Mouse (Mus musculus) MEL (cell line): ENCODE measurements around the gene Chmp1a. TPM values are rescaled to one million over a fixed set of nuclear protein-coding genes. Genes with fewer than 3 reads are reported as not detected.
A peak's percentile ranks its signal among the peaks of the same experiment; 100 is the strongest.
"Not testable (repeated sequence)": the region's sequence is repeated elsewhere in the genome, so short reads cannot be mapped to it uniquely, and the experiment has no call there.

Source experiments
- DNase-seq: peaks from one replicate; pipeline ENCODE4 v3.0.0; 2011; ENCODE audit warnings: low read depth, low spot score
- H3K27ac ChIP-seq: 2 replicates; pipeline ENCODE4 v1.5.1; 2012; ENCODE audit warnings: low read depth, mild to moderate bottlenecking, control low read depth, low read length, moderate library complexity; ENCODE audit not compliant: control insufficient read depth
- H3K27me3 ChIP-seq, 2 experiments: fragments of 150-350 bp in 1 of 2; sonication (generic) in 1 of 2; 2 replicates each; pipeline ENCODE4 v1.6.1; 2012; ENCODE audit warnings: low read length in 2 of 2, mild to moderate bottlenecking in 2 of 2, improper control_type of control experiment in 1 of 2, moderate library complexity in 1 of 2; ENCODE audit not compliant: insufficient read depth in 2 of 2, control insufficient read depth in 1 of 2
- H3K36me3 ChIP-seq, 2 experiments: 2 replicates each; pipeline ENCODE4 v1.6.1; 2012 to 2014; ENCODE audit warnings: low read length in 2 of 2, improper control_type of control experiment in 1 of 2, inconsistent platforms in 1 of 2, mild to moderate bottlenecking in 1 of 2; ENCODE audit not compliant: insufficient read depth in 2 of 2, control insufficient read depth in 1 of 2
- H3K4me1 ChIP-seq, 2 experiments: fragments of 150-350 bp in 1 of 2; sonication (generic) in 1 of 2; 2 replicates each; pipeline ENCODE4 v1.6.1; 2012; ENCODE audit warnings: low read length in 2 of 2, improper control_type of control experiment in 1 of 2, mild to moderate bottlenecking in 1 of 2; ENCODE audit not compliant: insufficient read depth in 2 of 2, control insufficient read depth in 1 of 2
- H3K4me3 ChIP-seq, 2 experiments: fragments of 150-350 bp in 1 of 2; sonication (generic) in 1 of 2; 2 replicates each; pipeline ENCODE4 v1.5.1; 2012; ENCODE audit warnings: low read depth in 2 of 2, low read length in 2 of 2, mild to moderate bottlenecking in 2 of 2, moderate library complexity in 2 of 2, control low read depth in 1 of 2, improper control_type of control experiment in 1 of 2; ENCODE audit not compliant: control insufficient read depth in 1 of 2, insufficient read depth in 1 of 2
- H3K79me2 ChIP-seq: 2 replicates; pipeline ENCODE4 v1.6.1; 2012; ENCODE audit warnings: mild to moderate bottlenecking, low read length, moderate library complexity; ENCODE audit not compliant: control insufficient read depth, poor library complexity, insufficient read depth
- H3K9ac ChIP-seq: 2 replicates; pipeline ENCODE4 v1.6.1; 2012; ENCODE audit warnings: low read depth, mild to moderate bottlenecking, control low read depth, low read length, moderate library complexity; ENCODE audit not compliant: control insufficient read depth, poor library complexity, severe bottlenecking
- H3K9me3 ChIP-seq: fragments of 150-350 bp; sonication (generic); replicated peaks from 2 replicates; pipeline ENCODE4 v1.6.1; 2012; ENCODE audit warnings: mild to moderate bottlenecking, low read length, improper control_type of control experiment, moderate library complexity; ENCODE audit not compliant: insufficient read depth
- BHLHE40 ChIP-seq: IDR thresholded peaks from 2 replicates; pipeline ENCODE4 v1.6.1; 2012; ENCODE audit warnings: low read depth, mild to moderate bottlenecking, inconsistent platforms, low read length, improper control_type of control experiment, borderline replicate concordance
- CHD1 ChIP-seq: IDR thresholded peaks from 2 replicates; pipeline ENCODE4 v1.6.1; 2012; ENCODE audit warnings: low read depth, mild to moderate bottlenecking, inconsistent platforms, low read length, improper control_type of control experiment
- CHD2 ChIP-seq: IDR thresholded peaks from 2 replicates; pipeline ENCODE4 v1.6.1; 2011; ENCODE audit warnings: low read length, improper control_type of control experiment
- CTCF ChIP-seq, 3 experiments: IDR thresholded peaks in 2 of 3; conservative IDR thresholded peaks in 1 of 3; 2 replicates each; pipeline ENCODE4 v1.5.1; 2011 to 2012; ENCODE audit warnings: low read length in 3 of 3, low read depth in 2 of 3, mild to moderate bottlenecking in 2 of 3, improper control_type of control experiment in 1 of 3, inconsistent platforms in 1 of 3, mixed read lengths in 1 of 3, moderate library complexity in 1 of 3; ENCODE audit not compliant: control insufficient read depth in 1 of 3, insufficient read depth in 1 of 3, poor library complexity in 1 of 3, severe bottlenecking in 1 of 3
- ELF1 ChIP-seq: IDR thresholded peaks from 2 replicates; pipeline ENCODE4 v1.6.1; 2014; ENCODE audit warnings: low read depth, mild to moderate bottlenecking, inconsistent platforms, low read length, improper control_type of control experiment, moderate library complexity
- EP300 ChIP-seq, 2 experiments: IDR thresholded peaks; 2 replicates each; pipeline ENCODE4 v1.6.1; 2011; ENCODE audit warnings: improper control_type of control experiment in 2 of 2, low read length in 2 of 2, low read depth in 1 of 2, mild to moderate bottlenecking in 1 of 2
- GATA1 ChIP-seq: IDR thresholded peaks from 2 replicates; pipeline ENCODE4 v1.6.1; 2011; ENCODE audit warnings: low read depth, low read length, improper control_type of control experiment
- HCFC1 ChIP-seq: IDR thresholded peaks from 2 replicates; pipeline ENCODE4 v1.6.1; 2012; ENCODE audit warnings: low read depth, mild to moderate bottlenecking, inconsistent platforms, low read length, improper control_type of control experiment, moderate library complexity
- MAZ ChIP-seq: IDR thresholded peaks from 2 replicates; pipeline ENCODE4 v1.6.1; 2012; ENCODE audit warnings: low read depth, mild to moderate bottlenecking, inconsistent platforms, low read length, improper control_type of control experiment
- MXI1 ChIP-seq: IDR thresholded peaks from 2 replicates; pipeline ENCODE4 v1.6.1; 2011; ENCODE audit warnings: mild to moderate bottlenecking, low read depth, low read length, improper control_type of control experiment
- MYB ChIP-seq: IDR thresholded peaks from 2 replicates; pipeline ENCODE4 v1.6.1; 2011; ENCODE audit warnings: mild to moderate bottlenecking, low read depth, low read length, improper control_type of control experiment
- NELFE ChIP-seq: IDR thresholded peaks from 2 replicates; pipeline ENCODE4 v1.6.1; 2011; ENCODE audit warnings: low read depth, low read length, improper control_type of control experiment
- NRF1 ChIP-seq: IDR thresholded peaks from 2 replicates; pipeline ENCODE4 v1.6.1; 2014; ENCODE audit warnings: low read depth, mild to moderate bottlenecking, inconsistent platforms, low read length, improper control_type of control experiment, moderate library complexity; ENCODE audit not compliant: poor library complexity, insufficient read depth, severe bottlenecking
- POLR2A ChIP-seq, 2 experiments: IDR thresholded peaks; 2 replicates each; pipeline ENCODE4 v1.6.1; 2011 to 2012; ENCODE audit warnings: low read length in 2 of 2, mild to moderate bottlenecking in 2 of 2, control low read depth in 1 of 2, improper control_type of control experiment in 1 of 2, low read depth in 1 of 2, moderate library complexity in 1 of 2; ENCODE audit not compliant: control insufficient read depth in 1 of 2, insufficient read depth in 1 of 2, poor library complexity in 1 of 2
- POLR2AphosphoS2 ChIP-seq: IDR thresholded peaks from 2 replicates; pipeline ENCODE4 v1.6.1; 2011; ENCODE audit warnings: low read length, improper control_type of control experiment
- RAD21 ChIP-seq: IDR thresholded peaks from 2 replicates; pipeline ENCODE4 v1.6.1; 2011; ENCODE audit warnings: mild to moderate bottlenecking, low read depth, low read length, improper control_type of control experiment
- RCOR1 ChIP-seq: IDR thresholded peaks from 2 replicates; pipeline ENCODE4 v1.6.1; 2012; ENCODE audit warnings: low read depth, mild to moderate bottlenecking, inconsistent platforms, low read length, improper control_type of control experiment
- SIN3A ChIP-seq: IDR thresholded peaks from 2 replicates; pipeline ENCODE4 v1.6.1; 2012; ENCODE audit warnings: low read length, improper control_type of control experiment, inconsistent platforms
- SMC3 ChIP-seq: IDR thresholded peaks from 2 replicates; pipeline ENCODE4 v1.6.1; 2011; ENCODE audit warnings: low read depth, low read length, improper control_type of control experiment
- TCF12 ChIP-seq: IDR thresholded peaks from 2 replicates; pipeline ENCODE4 v1.6.1; 2014; ENCODE audit warnings: low read depth, mild to moderate bottlenecking, inconsistent platforms, low read length, improper control_type of control experiment, moderate library complexity
- UBTF ChIP-seq: IDR thresholded peaks from 2 replicates; pipeline ENCODE4 v1.6.1; 2012; ENCODE audit warnings: low read depth, mild to moderate bottlenecking, inconsistent platforms, low read length, improper control_type of control experiment, moderate library complexity, borderline replicate concordance; ENCODE audit not compliant: insufficient read depth
- ZMIZ1 ChIP-seq: IDR thresholded peaks from 2 replicates; pipeline ENCODE4 v1.6.1; 2012; ENCODE audit warnings: low read depth, mild to moderate bottlenecking, inconsistent platforms, low read length, improper control_type of control experiment, moderate library complexity
- ZNF384 ChIP-seq: IDR thresholded peaks from 2 replicates; pipeline ENCODE4 v1.6.1; 2012; ENCODE audit warnings: low read depth, mild to moderate bottlenecking, inconsistent platforms, low read length, improper control_type of control experiment
- polyA plus RNA-seq, 2 experiments: library from polyadenylated mRNA; stranded (reverse) in 1 of 2; unstranded in 1 of 2; fragments of >175 nt in 1 of 2; fragments of >200 nt in 1 of 2; gene quantifications; 2 replicates each; pipeline versions ENCODE4 v1.2.1 to v1.2.4; 2012; ENCODE audit warnings: low replicate concordance in 2 of 2, low read depth in 1 of 2; ENCODE audit not compliant: insufficient read length in 2 of 2, insufficient read depth in 1 of 2, missing spikeins in 1 of 2
- total RNA-seq: library from RNA; depleted of rRNA; stranded (reverse); fragments of 300-350 nt; gene quantifications from 2 replicates; pipeline ENCODE4 v1.2.3, GENCODE M21; 2012; rRNA removed

Gene Chmp1a
- total RNA-seq (68.6 and 80.5 TPM in 2 replicates), polyA plus RNA-seq (10 to 100 TPM in 1 of 2 experiments, not detected in 1; 85.7 TPM)

GRCm38 (mm10) chr8:123212321-123213117 lies at the start of gene Chmp1a, which contains the start of gene Spata33:
Gene Chmp1a (minus strand): TSS chr8:123212763.
Gene Spata33 (plus strand): TSS chr8:123212832.
- Histone ChIP-seq H3K27ac (0 out of 2 replicates have a peak within 1 kb of the TSS, but pooled peaks have one; percentile 6), H3K4me3 (peak within 1 kb of the TSS; percentile 67 to 97), H3K36me3 (peaks cover 0 to 5% of the 10 kb centered on the region in 2 experiments; a peak in 1 of 4 replicates)

GRCm38 (mm10) chr8:123257593-123257992 lies 45.0 kb upstream of the Chmp1a start:
- not testable (repeated sequence) for DNase-seq, H3K36me3 ChIP-seq, H3K9me3 ChIP-seq, H3K4me3 ChIP-seq, H3K9ac ChIP-seq, H3K27ac ChIP-seq, H3K27me3 ChIP-seq
- Histone ChIP-seq H3K4me1 (peaks cover 0 to 15% of the 10 kb centered on the region in 2 experiments; a peak in 2 of 4 replicates), H3K79me2 (peaks cover 13% of the 10 kb centered on the region)
- TF ChIP-seq ZNF384: peak; percentile 50; the same call in 1 of the 2 replicates

More at GRCm38 (mm10) chr8:123212321-123213117, at the start of gene Chmp1a, which contains the start of gene Spata33:
- peak; percentile 92 for DNase-seq
- Histone ChIP-seq H3K4me1 (peaks cover 0 to 4% of the 10 kb centered on the region in 2 experiments; a peak in 3 of 4 replicates), H3K9ac (peak within 1 kb of the TSS; percentile 94), H3K9me3 (no peaks in the 10 kb centered on the region), H3K79me2 (peaks cover 9% of the 10 kb centered on the region), H3K27me3 (no peaks in the 10 kb centered on the region)
- no peak for TF ChIP-seq BHLHE40
- TF ChIP-seq MAZ: peak; percentile 37; the same call in 1 of the 2 replicates
- TF ChIP-seq ELF1: peak; percentile 95
- TF ChIP-seq EP300 (IDR thresholded peaks at IDR 0.05; ENCODE audit: low read depth in 1 of 2, low read length in 2 of 2): no peak
- peak; percentile 38 for TF ChIP-seq RAD21
- no peak for TF ChIP-seq GATA1
- TF ChIP-seq SMC3: peak; percentile 64
- peak; percentile 89 for TF ChIP-seq MXI1
- TF ChIP-seq ZMIZ1: peak; percentile 83
- peak; percentile 83 to 85; a peak in 3 of 4 replicates for TF ChIP-seq POLR2A (IDR thresholded peaks at IDR 0.05; ENCODE audit: control insufficient read depth in 1 of 2, insufficient read depth in 1 of 2, low read depth in 1 of 2, low read length in 2 of 2, poor library complexity in 1 of 2)
- TF ChIP-seq NELFE: peak; percentile 89
- TF ChIP-seq TCF12: no peak; the same call in 1 of the 2 replicates
- TF ChIP-seq SIN3A: peak; percentile 93
- TF ChIP-seq UBTF: 0 out of 2 replicates have a peak, but pooled peaks have one; percentile 13
- peak; percentile 85 for TF ChIP-seq HCFC1
- peak; percentile 56 to 75 (median 67) for TF ChIP-seq CTCF (IDR thresholded peaks at IDR 0.05 in 2 of 3, conservative IDR thresholded peaks at IDR 0.05 in 1 of 3; ENCODE audit: control insufficient read depth in 1 of 3, insufficient read depth in 1 of 3, low read depth in 2 of 3, low read length in 3 of 3, poor library complexity in 1 of 3, severe bottlenecking in 1 of 3)
- TF ChIP-seq CHD2: peak; percentile 93
- no peak for TF ChIP-seq CHD1
- TF ChIP-seq NRF1: no peak
- no peak for TF ChIP-seq MYB
- peak; percentile 83; the same call in 1 of the 2 replicates for TF ChIP-seq POLR2AphosphoS2
- TF ChIP-seq RCOR1: no peak
